Mouse (Mus musculus): ENCODE results near the gene Slc35b2. TPM values are rescaled to one million over a fixed set of nuclear protein-coding genes. Genes with fewer than 3 reads are reported as not detected.

Gene Slc35b2
- polyA plus RNA-seq, 1 experiment from 2014 or later, result 92.4 TPM

DNA sequence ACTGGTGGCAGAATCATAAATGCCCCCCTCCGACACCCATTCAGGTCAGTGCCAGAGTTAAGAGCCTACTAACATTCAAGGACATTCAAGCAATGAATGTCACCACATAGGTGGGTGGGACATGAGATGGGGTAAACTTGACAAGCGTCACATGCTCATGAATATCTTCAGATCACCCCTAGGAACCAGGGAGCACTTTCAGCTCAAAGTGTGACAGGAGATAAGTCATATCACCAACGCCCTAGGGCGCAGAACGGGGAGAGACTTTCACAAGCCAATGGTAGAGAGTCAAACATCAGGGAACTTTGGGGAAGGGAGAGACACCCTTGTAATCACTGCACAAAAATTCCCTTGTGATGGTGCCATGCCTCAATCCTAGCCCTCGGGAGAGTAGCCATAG, 18.5 kb downstream of the Slc35b2 start:
- H3K27ac ChIP-seq, result no peak overlapping the region

GRCm38 (mm10) chr17:45582715-45583355, 19.2 kb downstream of the Slc35b2 start:
- Histone ChIP-seq H3K27me3 (no peaks in the 10 kb centered on the region), H3K9ac (no peak overlapping the region), H3K4me3 (no peak overlapping the region), H3K27ac (no peak overlapping the region), H3K36me3 (0 out of 2 replicates have a peak, but pooled peaks cover 11% of the 10 kb centered on the region), H3K9me3 (replicated peaks) (no peaks in the 10 kb centered on the region), H3K4me2 (replicated peaks) (no peak overlapping the region), H3K4me1 (peaks cover 26% of the 10 kb centered on the region)
- WGBS, result 72% methylated on average over 6 of the region's 6 CpGs
- ATAC-seq (ENCODE audit: low FRiP score), result no peak

More for the DNA sequence above, 18.5 kb downstream of the Slc35b2 start:
- Histone ChIP-seq H3K4me2 (replicated peaks) (no peak overlapping the region), H3K9ac (no peak overlapping the region), H3K9me3 (replicated peaks) (no peaks in the 10 kb centered on the region), H3K27me3 (no peaks in the 10 kb centered on the region), H3K4me1 (peaks cover 26% of the 10 kb centered on the region), H3K36me3 (0 out of 2 replicates have a peak, but pooled peaks cover 11% of the 10 kb centered on the region), H3K4me3 (no peak overlapping the region)
- 92% methylated on average over 6 of the region's 6 CpGs for WGBS
- ATAC-seq (ENCODE audit: low FRiP score), result no peak

- Histone ChIP-seq H3K36me3 (0 out of 2 replicates have a peak, but pooled peaks cover 11% of the 10 kb centered on the region), H3K27ac (peak overlapping the region; percentile 35), H3K9me3 (replicated peaks) (no peaks in the 10 kb centered on the region), H3K9ac (peak overlapping the region; percentile 35), H3K27me3 (no peaks in the 10 kb centered on the region), H3K4me1 (peaks cover 26% of the 10 kb centered on the region), H3K4me2 (replicated peaks) (no peak overlapping the region), H3K4me3 (no peak overlapping the region)
- 33% methylated on average over 12 of the region's 12 CpGs for WGBS
- ATAC-seq (ENCODE audit: low FRiP score), result peak; percentile 26
Observed at GRCm38 (mm10) chr17:45584096-45584896, 20.6 kb downstream of the Slc35b2 start.

GRCm38 (mm10) chr17:45584939-45585678, 21.4 kb downstream of the Slc35b2 start:
- Histone ChIP-seq H3K4me1 (peaks cover 26% of the 10 kb centered on the region), H3K4me3 (no peak overlapping the region), H3K27ac (peak overlapping the region; percentile 35), H3K9me3 (replicated peaks) (no peaks in the 10 kb centered on the region), H3K4me2 (replicated peaks) (0 out of 2 replicates have a peak overlapping the region, but pooled peaks have one; percentile 8), H3K27me3 (no peaks in the 10 kb centered on the region), H3K36me3 (0 out of 2 replicates have a peak, but pooled peaks cover 11% of the 10 kb centered on the region), H3K9ac (peak overlapping the region; percentile 23; the same call in 1 of the 2 replicates)
- peak; percentile 49 for ATAC-seq (ENCODE audit: low FRiP score)
- WGBS, result 16% methylated on average over 14 of the region's 14 CpGs

DNA sequence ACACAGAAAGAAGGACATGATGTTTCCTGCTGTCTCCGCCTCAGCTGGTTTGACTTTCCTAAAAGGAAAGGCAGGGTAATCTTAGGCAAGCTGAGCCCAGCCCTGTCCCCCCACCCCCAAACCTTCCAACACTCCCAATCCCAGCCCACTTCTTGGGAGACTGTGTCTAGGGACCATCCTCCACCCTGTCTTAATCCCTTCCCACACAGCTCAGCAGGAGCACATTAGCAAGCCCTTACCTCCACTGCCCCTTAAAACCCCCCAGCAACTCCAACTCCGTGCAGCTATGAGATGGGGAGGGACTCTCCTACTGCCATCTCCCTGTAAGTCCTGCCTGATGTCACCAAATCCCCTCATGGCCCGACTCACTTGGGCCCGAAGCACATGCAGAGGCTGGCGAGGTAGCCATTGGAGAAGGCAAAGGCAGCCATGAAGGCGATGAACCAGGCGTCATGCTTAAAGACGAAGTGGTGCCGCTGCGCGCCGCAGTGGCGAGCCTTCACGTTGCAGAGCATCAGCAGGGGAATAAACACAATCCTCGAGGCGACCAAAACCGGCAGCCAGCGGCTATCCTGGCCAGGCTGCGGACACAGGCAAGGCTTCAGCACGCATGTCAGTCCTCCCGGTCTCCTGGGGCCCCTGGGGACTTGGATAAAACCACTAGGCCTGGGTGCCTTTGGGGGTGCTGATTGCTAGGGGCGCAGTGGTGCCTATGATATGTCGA, 22.2 kb downstream of the Slc35b2 start:
- WGBS, result 66% methylated on average over 23 of the region's 23 CpGs
- Histone ChIP-seq H3K4me3 (no peak overlapping the region), H3K9ac (no peak overlapping the region), H3K27me3 (no peaks in the 10 kb centered on the region), H3K4me2 (replicated peaks) (0 out of 2 replicates have a peak overlapping the region, but pooled peaks have one; percentile 8), H3K4me1 (peaks cover 26% of the 10 kb centered on the region), H3K36me3 (0 out of 2 replicates have a peak, but pooled peaks cover 11% of the 10 kb centered on the region), H3K9me3 (replicated peaks) (no peaks in the 10 kb centered on the region), H3K27ac (peak overlapping the region; percentile 35)
- ATAC-seq (ENCODE audit: low FRiP score), result no peak

GRCm38 (mm10) chr17:45586449-45586837, 22.8 kb downstream of the Slc35b2 start:
- Histone ChIP-seq H3K36me3 (0 out of 2 replicates have a peak, but pooled peaks cover 11% of the 10 kb centered on the region), H3K27me3 (no peaks in the 10 kb centered on the region), H3K9ac (no peak overlapping the region), H3K4me1 (peaks cover 23% of the 10 kb centered on the region), H3K4me2 (replicated peaks) (no peak overlapping the region), H3K4me3 (no peak overlapping the region), H3K27ac (no peak overlapping the region), H3K9me3 (replicated peaks) (no peaks in the 10 kb centered on the region)
- ATAC-seq (ENCODE audit: low FRiP score), result no peak
- 98% methylated on average over 3 of the region's 3 CpGs for WGBS

- H3K27ac ChIP-seq, result no peak overlapping the region
- 90% methylated on average over 7 of the region's 7 CpGs for WGBS
- no peak overlapping the region for H3K4me3 ChIP-seq
- no peak for ATAC-seq (ENCODE audit: low FRiP score)
- H3K9ac ChIP-seq, result no peak overlapping the region
- H3K4me2 ChIP-seq (replicated peaks), result no peak overlapping the region
- H3K9me3 ChIP-seq (replicated peaks), result no peaks in the 10 kb centered on the region
- H3K27me3 ChIP-seq, result peaks cover 8% of the 10 kb centered on the region
- peaks cover 39% of the 10 kb centered on the region for H3K4me1 ChIP-seq
- 0 out of 2 replicates have a peak, but pooled peaks cover 11% of the 10 kb centered on the region for H3K36me3 ChIP-seq
Observed at GRCm38 (mm10) chr17:45588370-45588769, 24.7 kb downstream of the Slc35b2 start.

DNA sequence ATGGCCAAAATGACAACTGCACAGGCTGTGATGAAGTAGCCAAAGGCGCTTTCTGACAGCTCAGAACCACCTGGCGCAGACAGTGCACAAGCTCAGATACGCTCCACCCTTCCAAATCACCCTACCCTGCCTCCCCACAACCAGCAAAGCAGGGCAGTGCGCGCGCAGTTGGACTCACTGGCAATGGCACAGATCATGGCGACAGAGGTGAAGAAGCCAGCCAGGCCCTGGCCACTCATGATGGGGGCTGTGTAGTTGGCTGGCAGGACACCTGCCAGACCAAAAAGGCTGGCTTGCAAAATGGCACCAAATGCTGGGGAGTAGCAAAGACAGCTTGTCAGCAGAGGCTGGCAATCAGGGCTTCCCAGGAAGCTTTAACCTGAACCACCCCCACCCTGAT, 25.6 kb downstream of the Slc35b2 start:
- Histone ChIP-seq H3K4me1 (peaks cover 43% of the 10 kb centered on the region), H3K27me3 (peaks cover 17% of the 10 kb centered on the region), H3K4me3 (no peak overlapping the region), H3K9me3 (replicated peaks) (no peaks in the 10 kb centered on the region), H3K36me3 (0 out of 2 replicates have a peak, but pooled peaks cover 11% of the 10 kb centered on the region), H3K27ac (no peak overlapping the region), H3K4me2 (replicated peaks) (no peak overlapping the region), H3K9ac (no peak overlapping the region)
- ATAC-seq (ENCODE audit: low FRiP score), result no peak
- WGBS, result 97% methylated on average over 7 of the region's 7 CpGs

DNA sequence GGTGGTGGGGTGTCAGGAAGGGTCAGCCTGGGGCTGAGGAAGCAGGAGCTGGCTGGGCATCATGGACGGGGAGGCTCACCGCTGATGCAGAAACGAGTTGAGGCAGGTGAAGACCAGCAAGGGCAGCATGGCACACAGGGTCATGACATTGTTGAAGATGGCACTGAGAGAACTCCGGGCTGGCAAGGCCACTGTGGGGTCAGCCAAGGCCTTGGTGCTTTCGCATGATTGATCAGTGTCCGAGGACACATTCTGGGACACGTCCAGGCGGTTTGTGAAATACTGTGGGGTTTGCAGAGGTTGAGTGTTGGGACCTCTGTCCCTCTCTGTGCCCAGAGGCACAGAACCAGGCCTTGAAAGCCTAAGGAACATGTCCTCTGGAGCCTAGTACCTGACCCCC, 26.2 kb downstream of the Slc35b2 start:
- no peak overlapping the region for H3K9ac ChIP-seq
- WGBS, result 93% methylated on average over 8 of the region's 8 CpGs
- H3K9me3 ChIP-seq (replicated peaks), result no peaks in the 10 kb centered on the region
- peaks cover 23% of the 10 kb centered on the region for H3K27me3 ChIP-seq
- no peak overlapping the region for H3K4me2 ChIP-seq (replicated peaks)
- H3K27ac ChIP-seq, result no peak overlapping the region
- peaks cover 43% of the 10 kb centered on the region for H3K4me1 ChIP-seq
- H3K36me3 ChIP-seq, result 0 out of 2 replicates have a peak, but pooled peaks cover 11% of the 10 kb centered on the region
- no peak for ATAC-seq (ENCODE audit: low FRiP score)
- no peak overlapping the region for H3K4me3 ChIP-seq

- H3K9me3 ChIP-seq (replicated peaks), result no peaks in the 10 kb centered on the region
- peaks cover 27% of the 10 kb centered on the region for H3K27me3 ChIP-seq
- peaks cover 43% of the 10 kb centered on the region for H3K4me1 ChIP-seq
- H3K9ac ChIP-seq, result no peak overlapping the region
- H3K4me3 ChIP-seq, result no peak overlapping the region
- H3K36me3 ChIP-seq, result 0 out of 2 replicates have a peak, but pooled peaks cover 11% of the 10 kb centered on the region
- ATAC-seq (ENCODE audit: low FRiP score), result no peak
- H3K4me2 ChIP-seq (replicated peaks), result no peak overlapping the region
- WGBS, result 72% methylated on average over 6 of the region's 6 CpGs
- no peak overlapping the region for H3K27ac ChIP-seq
Observed at GRCm38 (mm10) chr17:45590410-45590809, 26.7 kb downstream of the Slc35b2 start.

Measured in hindbrain, embryonic 12.5 days (tissue).